Mouse (Mus musculus) limb, embryonic 12.5 days (tissue): ENCODE results near the gene Gm21970. TPM values are rescaled to one million over a fixed set of nuclear protein-coding genes. Genes with fewer than 3 reads are reported as not detected.

Source experiments
- ATAC-seq: fragments of 200-750 bp; cut with Nextera tagmentation; 2 replicates; pipeline ENCODE4 v1.8.0; 2017; ENCODE audit warnings: low read depth, moderate TSS enrichment; ENCODE audit not compliant: insufficient number of reproducible peaks, insufficient read depth, low FRiP score, low TSS enrichment
- H3K27ac ChIP-seq: fragments of 300-500 bp; sonication (generic); 2 replicates; pipeline ENCODE4 v1.5.1; 2016; ENCODE audit warnings: mild to moderate bottlenecking, moderate library complexity
- H3K27me3 ChIP-seq: fragments of 300-500 bp; sonication (generic); 2 replicates; pipeline ENCODE4 v1.6.1; 2016; ENCODE audit warnings: mild to moderate bottlenecking, moderate library complexity
- H3K36me3 ChIP-seq: fragments of 300-500 bp; sonication (generic); 2 replicates; pipeline ENCODE4 v1.6.1; 2016; ENCODE audit warnings: mild to moderate bottlenecking, moderate library complexity
- H3K4me1 ChIP-seq: fragments of 300-500 bp; sonication (generic); replicated peaks from 2 replicates; pipeline ENCODE4 v1.6.1; 2016
- H3K4me2 ChIP-seq: fragments of 300-500 bp; sonication (generic); 2 replicates; pipeline ENCODE4 v1.6.1; 2016; ENCODE audit warnings: mild to moderate bottlenecking, moderate library complexity
- H3K4me3 ChIP-seq: fragments of 300-500 bp; sonication (generic); replicated peaks from 2 replicates; pipeline ENCODE4 v1.5.1; 2016; ENCODE audit warnings: mild to moderate bottlenecking
- H3K9ac ChIP-seq: fragments of 300-500 bp; sonication (generic); replicated peaks from 2 replicates; pipeline ENCODE4 v1.6.1; 2016; ENCODE audit warnings: mild to moderate bottlenecking, moderate library complexity
- H3K9me3 ChIP-seq: fragments of 300-500 bp; sonication (generic); 2 replicates; pipeline ENCODE4 v1.6.1; 2016; ENCODE audit warnings: mild to moderate bottlenecking, moderate library complexity
- WGBS: fragments of 180-500 bp; shearing (Covaris S2); methylation state at CpG from one replicate; pipeline ENCODE4 v1.1.7; 2016; 5-methylcytosine and 5-hydroxymethylcytosine counted together
- polyA plus RNA-seq: library from polyadenylated mRNA; unstranded; fragments of >200 nt; fragmentation: Nextera tagmentation; extraction: Ambion mirVana; gene quantifications from 2 replicates; pipeline ENCODE4 v1.2.1, GENCODE M21; 2016

Gene Gm21970
- polyA plus RNA-seq: not detected in 2 replicates

GRCm38 (mm10) chr16:91391421-91391820 lies at the start of gene Gm21970:
Gm21970 (plus strand) TSS chr16:91391721.
- H3K9me3 ChIP-seq: peaks cover 3% of the 10 kb centered on the region; the same call in 1 of the 2 replicates
- no peak within 1 kb of the TSS for H3K4me2 ChIP-seq
- 85% methylated on average over 5 of the region's 5 CpGs for WGBS
- no peaks in the 10 kb centered on the region for H3K4me1 ChIP-seq
- no peak within 1 kb of the TSS for H3K4me3 ChIP-seq
- H3K27me3 ChIP-seq: no peaks in the 10 kb centered on the region
- H3K27ac ChIP-seq: no peak within 1 kb of the TSS
- H3K36me3 ChIP-seq: peaks cover 89% of the 10 kb centered on the region
- ATAC-seq: no peak
- H3K9ac ChIP-seq: no peak within 1 kb of the TSS

GRCm38 (mm10) chr16:91346491-91346890 lies 45.0 kb upstream of the Gm21970 start:
- H3K4me3 ChIP-seq: no peak overlapping the region
- H3K36me3 ChIP-seq: no peaks in the 10 kb centered on the region
- H3K9me3 ChIP-seq: no peaks in the 10 kb centered on the region
- no peak overlapping the region for H3K4me2 ChIP-seq
- 80% methylated on average over 9 of the region's 9 CpGs for WGBS
- no peak for ATAC-seq
- no peak overlapping the region for H3K9ac ChIP-seq
- H3K27ac ChIP-seq: no peak overlapping the region
- H3K4me1 ChIP-seq: no peaks in the 10 kb centered on the region; the same call in 1 of the 2 replicates
- peaks cover 35% of the 10 kb centered on the region for H3K27me3 ChIP-seq

GRCm38 (mm10) chr16:91347491-91348263 lies 43.8 kb upstream of the Gm21970 start:
- H3K27ac ChIP-seq: no peak overlapping the region
- 65% methylated on average over 20 of the region's 20 CpGs for WGBS
- H3K36me3 ChIP-seq: no peaks in the 10 kb centered on the region
- no peak overlapping the region for H3K9ac ChIP-seq
- no peaks in the 10 kb centered on the region for H3K9me3 ChIP-seq
- H3K4me1 ChIP-seq: no peaks in the 10 kb centered on the region; the same call in 1 of the 2 replicates
- no peak overlapping the region for H3K4me3 ChIP-seq
- no peak for ATAC-seq
- H3K4me2 ChIP-seq: no peak overlapping the region
- H3K27me3 ChIP-seq: peaks cover 44% of the 10 kb centered on the region

GRCm38 (mm10) chr16:91348264-91348565 lies 43.3 kb upstream of the Gm21970 start:
- no peaks in the 10 kb centered on the region; the same call in 1 of the 2 replicates for H3K4me1 ChIP-seq
- peaks cover 50% of the 10 kb centered on the region for H3K27me3 ChIP-seq
- H3K4me3 ChIP-seq: no peak overlapping the region
- H3K4me2 ChIP-seq: no peak overlapping the region
- H3K9me3 ChIP-seq: no peaks in the 10 kb centered on the region
- no peak for ATAC-seq
- H3K36me3 ChIP-seq: no peaks in the 10 kb centered on the region
- 78% methylated on average over 14 of the region's 14 CpGs for WGBS
- no peak overlapping the region for H3K9ac ChIP-seq
- no peak overlapping the region for H3K27ac ChIP-seq

GRCm38 (mm10) chr16:91348588-91349330 lies 42.8 kb upstream of the Gm21970 start:
- Histone ChIP-seq H3K4me3 (no peak overlapping the region), H3K9ac (no peak overlapping the region), H3K36me3 (no peaks in the 10 kb centered on the region), H3K4me2 (no peak overlapping the region), H3K4me1 (no peaks in the 10 kb centered on the region; the same call in 1 of the 2 replicates), H3K27me3 (peaks cover 53% of the 10 kb centered on the region), H3K27ac (no peak overlapping the region), H3K9me3 (no peaks in the 10 kb centered on the region)
- no peak for ATAC-seq
- 75% methylated on average over 28 of the region's 28 CpGs for WGBS

- no peak overlapping the region for H3K9ac ChIP-seq
- 5% methylated on average over 7 of the region's 7 CpGs for WGBS
- no peak overlapping the region for H3K27ac ChIP-seq
- no peaks in the 10 kb centered on the region for H3K9me3 ChIP-seq
- H3K36me3 ChIP-seq: no peaks in the 10 kb centered on the region
- H3K4me1 ChIP-seq: no peaks in the 10 kb centered on the region; the same call in 1 of the 2 replicates
- peaks cover 45% of the 10 kb centered on the region for H3K27me3 ChIP-seq
- ATAC-seq: no peak
- H3K4me2 ChIP-seq: no peak overlapping the region
- H3K4me3 ChIP-seq: no peak overlapping the region
Observed at GRCm38 (mm10) chr16:91352084-91352562, 39.4 kb upstream of the Gm21970 start.

GRCm38 (mm10) chr16:91352749-91353148 lies 38.8 kb upstream of the Gm21970 start:
- no peak overlapping the region for H3K27ac ChIP-seq
- no peak overlapping the region for H3K4me3 ChIP-seq
- ATAC-seq: no peak
- H3K9ac ChIP-seq: 0 out of 2 replicates have a peak overlapping the region, but pooled peaks have one; percentile 2
- H3K36me3 ChIP-seq: no peaks in the 10 kb centered on the region
- H3K4me1 ChIP-seq: no peaks in the 10 kb centered on the region; the same call in 1 of the 2 replicates
- H3K4me2 ChIP-seq: no peak overlapping the region
- peaks cover 45% of the 10 kb centered on the region for H3K27me3 ChIP-seq
- 64% methylated on average over 7 of the region's 7 CpGs for WGBS
- no peaks in the 10 kb centered on the region for H3K9me3 ChIP-seq

GRCm38 (mm10) chr16:91353177-91353576 lies 38.3 kb upstream of the Gm21970 start:
- H3K4me1 ChIP-seq: no peaks in the 10 kb centered on the region
- no peaks in the 10 kb centered on the region for H3K36me3 ChIP-seq
- H3K9me3 ChIP-seq: no peaks in the 10 kb centered on the region
- H3K4me3 ChIP-seq: no peak overlapping the region
- ATAC-seq: no peak
- no peak overlapping the region for H3K27ac ChIP-seq
- peaks cover 45% of the 10 kb centered on the region for H3K27me3 ChIP-seq
- 85% methylated on average over 6 of the region's 6 CpGs for WGBS
- no peak overlapping the region for H3K9ac ChIP-seq
- no peak overlapping the region for H3K4me2 ChIP-seq

GRCm38 (mm10) chr16:91353638-91354037 lies 37.9 kb upstream of the Gm21970 start:
- Histone ChIP-seq H3K4me1 (no peaks in the 10 kb centered on the region), H3K27me3 (peaks cover 45% of the 10 kb centered on the region), H3K4me2 (no peak overlapping the region), H3K36me3 (no peaks in the 10 kb centered on the region), H3K4me3 (no peak overlapping the region), H3K9me3 (no peaks in the 10 kb centered on the region), H3K27ac (no peak overlapping the region), H3K9ac (no peak overlapping the region)
- no peak for ATAC-seq
- WGBS: 81% methylated on average over 5 of the region's 5 CpGs

- 75% methylated on average over 4 of the region's 4 CpGs for WGBS
- H3K27me3 ChIP-seq: peaks cover 45% of the 10 kb centered on the region
- no peak overlapping the region for H3K4me2 ChIP-seq
- no peaks in the 10 kb centered on the region for H3K36me3 ChIP-seq
- H3K4me1 ChIP-seq: no peaks in the 10 kb centered on the region
- ATAC-seq: no peak
- no peak overlapping the region for H3K4me3 ChIP-seq
- no peak overlapping the region for H3K9ac ChIP-seq
- H3K27ac ChIP-seq: no peak overlapping the region
- H3K9me3 ChIP-seq: no peaks in the 10 kb centered on the region
Observed at GRCm38 (mm10) chr16:91354599-91354998, 36.9 kb upstream of the Gm21970 start.

- Histone ChIP-seq H3K27me3 (peaks cover 42% of the 10 kb centered on the region), H3K36me3 (no peaks in the 10 kb centered on the region), H3K4me1 (no peaks in the 10 kb centered on the region), H3K9ac (no peak overlapping the region), H3K9me3 (no peaks in the 10 kb centered on the region), H3K4me3 (no peak overlapping the region), H3K4me2 (no peak overlapping the region), H3K27ac (no peak overlapping the region)
- 72% methylated on average over 12 of the region's 12 CpGs for WGBS
- ATAC-seq: no peak
Observed at GRCm38 (mm10) chr16:91355160-91355559, 36.4 kb upstream of the Gm21970 start.
